Comparison of ENCODE assay signal across 9 mouse cellular contexts in the genomic region with DNA sequence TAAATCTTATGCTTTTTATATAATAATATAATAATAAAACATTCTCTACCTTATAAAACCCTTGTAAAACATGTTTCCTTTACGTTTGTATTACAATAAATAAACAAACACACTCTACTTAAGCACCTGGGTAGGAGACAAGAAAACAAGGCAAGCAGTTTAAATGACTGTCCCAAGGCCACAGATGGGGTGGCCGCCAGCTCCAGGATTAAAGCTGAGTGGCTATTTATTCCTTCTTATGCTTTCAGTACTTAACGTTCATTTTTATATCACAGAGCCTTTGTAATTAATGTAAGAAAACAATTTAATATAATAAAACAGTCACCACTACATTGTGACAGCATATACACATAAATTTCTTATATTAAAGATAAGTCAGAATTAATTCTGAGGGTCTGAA.
DNase-seq lines count a peak whose midpoint lies in the region; ATAC-seq lines count a peak whose summit lies in the region.
"Had no signal": no experiment of that assay in that cellular context is flagged by ENCODE, and none has a peak within 500 bp of the region (broad histone marks: within the 10 kb centered on the region; RNA-seq: fewer than 3 reads in every experiment).

No protein-coding gene starts in this region.

- H3K9ac ChIP-seq in heart, embryonic 13.5 days = no peak overlapping the region
- no peak overlapping the region for H3K9ac ChIP-seq in neural tube, embryonic 12.5 days

- no peak overlapping the region for H3K27ac ChIP-seq in heart, embryonic 13.5 days (replicated peaks)
- H3K27ac ChIP-seq in neural tube, embryonic 12.5 days = no peak overlapping the region
- H3K27ac ChIP-seq: embryonic facial prominence, embryonic 12.5 days had no signal

- no peak overlapping the region for H3K4me3 ChIP-seq in heart, embryonic 13.5 days
- H3K4me3 ChIP-seq in neural tube, embryonic 12.5 days = no peak overlapping the region

- H3K36me3 ChIP-seq in heart, embryonic 13.5 days = no peaks in the 10 kb centered on the region; the same call in 1 of the 2 replicates
- peaks cover 3% of the 10 kb centered on the region; the same call in 1 of the 2 replicates for H3K36me3 ChIP-seq in neural tube, embryonic 12.5 days
- H3K36me3 ChIP-seq: embryonic facial prominence, embryonic 12.5 days had no signal

- no peaks in the 10 kb centered on the region for H3K9me3 ChIP-seq in heart, embryonic 13.5 days
- no peaks in the 10 kb centered on the region for H3K9me3 ChIP-seq in neural tube, embryonic 12.5 days
- H3K9me3 ChIP-seq: embryonic facial prominence, embryonic 12.5 days had no signal

- WGBS in heart, embryonic 13.5 days = 74% methylated on average over 3 of the region's 3 CpGs
- WGBS in neural tube, embryonic 12.5 days = 53% methylated on average over 3 of the region's 3 CpGs

- H3K4me1 ChIP-seq in heart, embryonic 13.5 days = peaks cover 13% of the 10 kb centered on the region
- peaks cover 6% of the 10 kb centered on the region; the same call in 1 of the 2 replicates for H3K4me1 ChIP-seq in neural tube, embryonic 12.5 days

- intact Hi-C loops in heart, postnatal 10 days (cut with DNase I) = loop anchor here (2.0 kb wide), 1 partner anchor 90 kb away; no protein-coding TSS in a partner anchor

- peak; percentile 32 for DNase-seq in adrenal gland, postnatal 10 days
- DNase-seq in adrenal gland, adult 18-20 months (ENCODE audit: low spot score in 2 of 2) = no peak
- no peak for DNase-seq in heart, postnatal 10 days
- DNase-seq in neural tube, embryonic 10.5 days (ENCODE audit: extremely low spot score, low spot score) = no peak
- DNase-seq in urinary bladder, postnatal 4 days (ENCODE audit: low spot score in 2 of 2) = no peak
- DNase-seq in B cell, adult 2 months = no peak

- H3K4me2 ChIP-seq in heart, embryonic 13.5 days = peak overlapping the region; percentile 76
- peak overlapping the region; percentile 61; the same call in 1 of the 2 replicates for H3K4me2 ChIP-seq in neural tube, embryonic 12.5 days (replicated peaks)

- no peaks in the 10 kb centered on the region for H3K27me3 ChIP-seq in heart, embryonic 13.5 days (replicated peaks)
- no peaks in the 10 kb centered on the region for H3K27me3 ChIP-seq in neural tube, embryonic 12.5 days (replicated peaks)
- H3K27me3 ChIP-seq: embryonic facial prominence, embryonic 12.5 days had no signal

- no peak for ATAC-seq in heart, embryonic 13.5 days (ENCODE audit: extremely low read depth, insufficient number of reproducible peaks, low FRiP score, low TSS enrichment)
- no peak for ATAC-seq in neural tube, embryonic 12.5 days (ENCODE audit: low FRiP score, low read depth)
